Mouse (Mus musculus) spleen, adult 12 weeks (tissue): ENCODE measurements around the gene Dync1h1.
"Not testable (repeated sequence)": the region's sequence is repeated elsewhere in the genome, so short reads cannot be mapped to it uniquely, and the experiment has no call there.

Source experiments
- DNase-seq: peaks from one replicate; pipeline ENCODE4 v3.0.0; 2022; ENCODE audit warnings: low spot score

The Dync1h1 gene

GRCm38 (mm10) chr12:110606676-110607075 lies 5.4 kb downstream of the Dync1h1 start:
- no peak for DNase-seq

GRCm38 (mm10) chr12:110608460-110609152 lies 7.4 kb downstream of the Dync1h1 start:
- no peak for DNase-seq

- DNase-seq: no peak
Measured at GRCm38 (mm10) chr12:110609153-110609497, 7.9 kb downstream of the Dync1h1 start.

GRCm38 (mm10) chr12:110610713-110611112 lies 9.5 kb downstream of the Dync1h1 start:
- no peak for DNase-seq

- DNase-seq: no peak
Measured at GRCm38 (mm10) chr12:110630056-110630455, 28.8 kb downstream of the Dync1h1 start.

GRCm38 (mm10) chr12:110636293-110636692 lies 35.0 kb downstream of the Dync1h1 start:
- no peak for DNase-seq

- DNase-seq: no peak
Measured at GRCm38 (mm10) chr12:110637507-110638114, 36.4 kb downstream of the Dync1h1 start.

GRCm38 (mm10) chr12:110650241-110650641 lies 49.0 kb downstream of the Dync1h1 start:
- DNase-seq: no peak

- DNase-seq: no peak
Measured at GRCm38 (mm10) chr12:110651464-110651863, 50.2 kb downstream of the Dync1h1 start.

GRCm38 (mm10) chr12:110661746-110662145 lies 60.5 kb downstream of the Dync1h1 start:
- DNase-seq: no peak

GRCm38 (mm10) chr12:110667466-110668077 lies 66.3 kb downstream of the Dync1h1 start:
- no peak for DNase-seq

- no peak for DNase-seq
Measured at GRCm38 (mm10) chr12:110674243-110674642, 73.0 kb downstream of the Dync1h1 start.

GRCm38 (mm10) chr12:110681191-110681590 lies 79.9 kb downstream of the Dync1h1 start:
- no peak for DNase-seq

- no peak for DNase-seq
Measured at GRCm38 (mm10) chr12:110681878-110682277, 80.6 kb downstream of the Dync1h1 start.

GRCm38 (mm10) chr12:110682561-110683299 lies 81.5 kb downstream of the Dync1h1 start, which contains the start of gene 1700001K19Rik:
Gene 1700001K19Rik (minus strand): TSS chr12:110682619.
- DNase-seq: no peak

GRCm38 (mm10) chr12:110683580-110683979 lies 82.3 kb downstream of the Dync1h1 start:
- no peak for DNase-seq

- no peak for DNase-seq
Measured at GRCm38 (mm10) chr12:110687894-110688734, 86.9 kb downstream of the Dync1h1 start.

GRCm38 (mm10) chr12:110688921-110689320 lies 87.7 kb downstream of the Dync1h1 start:
- DNase-seq: not testable (repeated sequence)

- DNase-seq: no peak
Measured at GRCm38 (mm10) chr12:110689919-110690643, 88.8 kb downstream of the Dync1h1 start.

- DNase-seq: not testable (repeated sequence)
Measured at GRCm38 (mm10) chr12:110693378-110693777, 92.1 kb downstream of the Dync1h1 start.

- no peak for DNase-seq
Measured at GRCm38 (mm10) chr12:110695676-110696171, 94.5 kb downstream of the Dync1h1 start.
